Comparison of ENCODE assay signal across 8 mouse cellular contexts in the genomic region with DNA sequence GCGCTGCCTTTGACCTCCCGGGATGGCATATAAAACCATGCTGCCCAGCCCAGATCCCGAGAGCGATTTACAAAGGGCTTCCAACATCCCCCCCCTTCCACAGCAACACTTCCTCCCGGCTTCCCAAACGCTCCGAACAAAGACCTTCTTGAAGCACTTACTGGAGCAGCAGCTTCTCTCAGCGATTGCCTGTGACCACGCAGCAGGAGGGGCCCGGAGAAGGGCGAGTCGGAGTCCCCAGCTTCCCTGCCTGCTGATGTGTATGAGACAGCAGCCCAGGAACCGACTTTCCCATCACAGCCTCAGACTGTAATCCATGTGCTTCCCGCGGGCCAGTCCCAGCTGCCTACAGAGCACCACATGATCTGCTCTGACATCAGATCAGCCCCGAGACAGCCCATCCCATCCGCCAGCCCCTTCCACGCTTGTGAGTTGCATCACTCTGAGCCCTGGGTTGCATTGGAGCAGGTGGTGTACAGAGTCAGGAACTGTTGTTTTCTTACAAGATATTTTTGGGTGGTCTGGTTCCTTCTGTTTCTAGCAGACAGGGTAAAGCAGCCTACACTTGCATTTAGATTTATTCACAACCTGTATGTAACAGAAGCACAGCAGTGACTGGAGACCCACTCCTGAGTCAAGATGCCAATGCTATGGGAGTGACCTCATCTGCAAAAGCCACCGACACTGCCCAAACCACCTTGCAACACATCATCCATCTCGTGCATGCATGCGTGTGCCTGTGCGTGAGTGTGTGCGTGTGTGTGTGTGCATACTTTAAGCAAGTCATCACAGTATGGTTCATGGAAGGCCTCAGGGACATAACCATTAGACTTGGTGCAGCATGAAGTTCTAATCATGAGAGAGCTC.
DNase-seq lines count a peak whose midpoint lies in the region; ATAC-seq and TF ChIP-seq lines count a peak whose summit lies in the region.

No protein-coding gene starts in this region.

- in situ Hi-C loops in CH12.LX (cut with MboI; ENCODE audit: low pct_ligation_motif_present, low pct_unique_long_range_greater_than_20kb, low sequenced_read_pairs) = no loop called here

- H3K4me3 ChIP-seq in CH12.LX (replicated peaks in 1 of 3; ENCODE audit: low read depth in 2 of 3, low read length in 2 of 3, poor library complexity in 1 of 3) = peak overlapping the region; percentile 34 to 62 (median 58)
- peak overlapping the region; percentile 75 for H3K4me3 ChIP-seq in bone marrow macrophage, adult 2 months (ENCODE audit: insufficient read depth, low read length)
- H3K4me3 ChIP-seq in embryonic fibroblast, embryonic 13.5 days (ENCODE audit: insufficient read depth, low read length) = peak overlapping the region; percentile 75
- H3K4me3 ChIP-seq in heart, embryonic 10.5 days = peak overlapping the region; percentile 68
- peak overlapping the region; percentile 51 for H3K4me3 ChIP-seq in liver, embryonic 16.5 days (ENCODE audit: low read depth, low read length)
- H3K4me3 ChIP-seq in neural tube, embryonic 14.5 days (ENCODE audit: low read depth, low read length) = peak overlapping the region; percentile 50

- TF ChIP-seq EP300 in CH12.LX (IDR thresholded peaks at IDR 0.05; ENCODE audit: low read length) = no peak

- TF ChIP-seq CTCF in CH12.LX (conservative IDR thresholded peaks at IDR 0.05 in 1 of 2, IDR thresholded peaks at IDR 0.05 in 1 of 2; ENCODE audit: low read depth in 2 of 2, low read length in 2 of 2) = no peak
- no peak for TF ChIP-seq CTCF in bone marrow macrophage, adult 2 months (IDR thresholded peaks at IDR 0.05; ENCODE audit: low read depth, low read length)
- TF ChIP-seq CTCF in embryonic fibroblast, embryonic 13.5 days (IDR thresholded peaks at IDR 0.05; ENCODE audit: borderline replicate concordance, insufficient read depth, low read length) = no peak

- WGBS in heart, embryonic 10.5 days = 18% methylated on average over 23 of the region's 23 CpGs
- 17% methylated on average over 23 of the region's 23 CpGs for WGBS in liver, embryonic 16.5 days (ENCODE audit: insufficient replicate concordance)
- 14% methylated on average over 23 of the region's 23 CpGs for WGBS in neural tube, embryonic 14.5 days

- no peaks in the 10 kb centered on the region for H3K27me3 ChIP-seq in CH12.LX (replicated peaks)
- H3K27me3 ChIP-seq in heart, embryonic 10.5 days (ENCODE audit: insufficient read depth, poor library complexity, severe bottlenecking) = no peaks in the 10 kb centered on the region
- H3K27me3 ChIP-seq in liver, embryonic 16.5 days (ENCODE audit: control insufficient read depth, insufficient read depth, low read depth, low read length) = no peaks in the 10 kb centered on the region
- no peaks in the 10 kb centered on the region for H3K27me3 ChIP-seq in neural tube, embryonic 14.5 days (ENCODE audit: control insufficient read depth, insufficient read depth, low read length)

- no peaks in the 10 kb centered on the region for H3K9me3 ChIP-seq in CH12.LX (replicated peaks; ENCODE audit: low read length)
- H3K9me3 ChIP-seq in heart, embryonic 10.5 days = no peaks in the 10 kb centered on the region
- H3K9me3 ChIP-seq in liver, embryonic 16.5 days (replicated peaks; ENCODE audit: control insufficient read depth, low read length) = no peaks in the 10 kb centered on the region
- H3K9me3 ChIP-seq in neural tube, embryonic 14.5 days (ENCODE audit: control insufficient read depth, low read length) = no peaks in the 10 kb centered on the region

- peak; percentile 64 for ATAC-seq in liver, embryonic 16.5 days (ENCODE audit: low read depth)
- ATAC-seq in neural tube, embryonic 14.5 days (ENCODE audit: low read depth) = peak; percentile 99

- peak; percentile 49 for DNase-seq in CH12.LX (ENCODE audit: extremely low read depth)
- peak; percentile 88 for DNase-seq in heart, embryonic 10.5 days (ENCODE audit: low spot score)
- DNase-seq in layer of hippocampus, adult 18-20 months (ENCODE audit: low spot score in 2 of 2) = peak; percentile 82 to 92
- peak; percentile 26 for DNase-seq in urinary bladder, postnatal 25 days (ENCODE audit: low spot score)

- peaks cover 6 to 9% of the 10 kb centered on the region in 2 experiments for H3K4me1 ChIP-seq in CH12.LX (ENCODE audit: control insufficient read depth in 1 of 2, insufficient read depth in 2 of 2)
- H3K4me1 ChIP-seq in bone marrow macrophage, adult 2 months (ENCODE audit: control insufficient read depth, insufficient read depth, low read length) = peaks cover 18% of the 10 kb centered on the region
- no peaks in the 10 kb centered on the region for H3K4me1 ChIP-seq in embryonic fibroblast, embryonic 13.5 days (ENCODE audit: control insufficient read depth, insufficient read depth, low read length)
- H3K4me1 ChIP-seq in heart, embryonic 10.5 days = peaks cover 5% of the 10 kb centered on the region; the same call in 1 of the 2 replicates
- H3K4me1 ChIP-seq in liver, embryonic 16.5 days (ENCODE audit: control insufficient read depth, low read depth, low read length) = peaks cover 13% of the 10 kb centered on the region
- peaks cover 22% of the 10 kb centered on the region for H3K4me1 ChIP-seq in neural tube, embryonic 14.5 days (ENCODE audit: control insufficient read depth, insufficient read depth, low read length)

- no peaks in the 10 kb centered on the region for H3K36me3 ChIP-seq in CH12.LX (replicated peaks in 1 of 2; ENCODE audit: control insufficient read depth in 1 of 2, insufficient read depth in 1 of 2, low read length in 1 of 2)
- no peaks in the 10 kb centered on the region for H3K36me3 ChIP-seq in heart, embryonic 10.5 days
- no peaks in the 10 kb centered on the region for H3K36me3 ChIP-seq in liver, embryonic 16.5 days (ENCODE audit: control insufficient read depth, insufficient read depth)
- no peaks in the 10 kb centered on the region for H3K36me3 ChIP-seq in neural tube, embryonic 14.5 days (ENCODE audit: control insufficient read depth, insufficient read depth, low read length)

- peak overlapping the region; percentile 65 for H3K27ac ChIP-seq in CH12.LX (ENCODE audit: insufficient read depth, low read depth)
- H3K27ac ChIP-seq in bone marrow macrophage, adult 2 months (ENCODE audit: insufficient read depth, low read depth, low read length) = peak overlapping the region; percentile 60
- H3K27ac ChIP-seq in embryonic fibroblast, embryonic 13.5 days (ENCODE audit: insufficient read depth, low read length) = peak overlapping the region; percentile 32; the same call in 1 of the 2 replicates
- H3K27ac ChIP-seq in heart, embryonic 10.5 days = peak overlapping the region; percentile 89
- peak overlapping the region; percentile 10; the same call in 1 of the 2 replicates for H3K27ac ChIP-seq in liver, embryonic 16.5 days (ENCODE audit: low read length)
- H3K27ac ChIP-seq in neural tube, embryonic 14.5 days (ENCODE audit: low read depth, low read length) = peak overlapping the region; percentile 94

- peak overlapping the region; percentile 75 for H3K9ac ChIP-seq in CH12.LX (ENCODE audit: insufficient read depth, low read depth)
- peak overlapping the region; percentile 47; the same call in 1 of the 2 replicates for H3K9ac ChIP-seq in liver, embryonic 16.5 days (ENCODE audit: low read depth, low read length)
- peak overlapping the region; percentile 74 for H3K9ac ChIP-seq in neural tube, embryonic 14.5 days (replicated peaks; ENCODE audit: low read depth, low read length)

- dilution Hi-C loops in CH12.LX (cut with MboI; ENCODE audit: extremely low pct_ligation_motif_present, extremely low pct_unique_long_range_greater_than_20kb, low sequenced_read_pairs) = no loop called here

- H3K79me2 ChIP-seq in CH12.LX (replicated peaks; ENCODE audit: control insufficient read depth, extremely low read depth, insufficient read depth, poor library complexity, severe bottlenecking) = peaks cover 5% of the 10 kb centered on the region

- 0 out of 2 replicates have a peak, but pooled peaks have one; percentile 49 for TF ChIP-seq POLR2A in CH12.LX (IDR thresholded peaks at IDR 0.05; ENCODE audit: low read depth, low read length)
- TF ChIP-seq POLR2A in bone marrow macrophage, adult 2 months (IDR thresholded peaks at IDR 0.05; ENCODE audit: borderline replicate concordance, low read depth, low read length) = no peak
- TF ChIP-seq POLR2A in embryonic fibroblast, embryonic 13.5 days (IDR thresholded peaks at IDR 0.05; ENCODE audit: low read depth, low read length) = peak; percentile 91

- H3K4me2 ChIP-seq in CH12.LX (ENCODE audit: insufficient read depth, low read depth, poor library complexity, severe bottlenecking) = peak overlapping the region; percentile 74
- peak overlapping the region; percentile 62 for H3K4me2 ChIP-seq in liver, embryonic 16.5 days (ENCODE audit: low read depth, low read length)
- H3K4me2 ChIP-seq in neural tube, embryonic 14.5 days (ENCODE audit: low read depth, low read length) = peak overlapping the region; percentile 68

- TF ChIP-seq RAD21 in CH12.LX (IDR thresholded peaks at IDR 0.05; ENCODE audit: low read depth, low read length) = no peak

TF ChIP-seq in CH12.LX, 34 proteins besides CTCF, POLR2A, EP300 and RAD21 (continues in another document):
- TF ChIP-seq BHLHE40 (IDR thresholded peaks at IDR 0.05; ENCODE audit: low read depth, low read length) = peak; percentile 47
- TF ChIP-seq MAFK (IDR thresholded peaks at IDR 0.05; ENCODE audit: insufficient replicate concordance, low read length) = no peak
- TF ChIP-seq MXI1 (IDR thresholded peaks at IDR 0.05; ENCODE audit: low read depth, low read length) = peak; percentile 87; the same call in 1 of the 2 replicates
- no peak for TF ChIP-seq E2F4 (IDR thresholded peaks at IDR 0.05; ENCODE audit: insufficient replicate concordance, low read depth, low read length)
- peak; percentile 30 for TF ChIP-seq ETS1 (conservative IDR thresholded peaks at IDR 0.05; ENCODE audit: low read depth, low read length)
- TF ChIP-seq TCF12 (IDR thresholded peaks at IDR 0.05; ENCODE audit: low read depth, low read length) = peak; percentile 53
- peak; percentile 69 for TF ChIP-seq MYC (IDR thresholded peaks at IDR 0.05; ENCODE audit: low read depth, low read length)
- peak; percentile 33; the same call in 1 of the 2 replicates for TF ChIP-seq POLR2AphosphoS2 (IDR thresholded peaks at IDR 0.05; ENCODE audit: low read depth, low read length)
- no peak for TF ChIP-seq RCOR1 (conservative IDR thresholded peaks at IDR 0.05; ENCODE audit: low read depth, low read length)
- no peak for TF ChIP-seq USF2 (conservative IDR thresholded peaks at IDR 0.05; ENCODE audit: low read depth, low read length)
- TF ChIP-seq ZKSCAN1 (IDR thresholded peaks at IDR 0.05; ENCODE audit: borderline replicate concordance, low read depth, low read length) = no peak
- TF ChIP-seq SIN3A (IDR thresholded peaks at IDR 0.05; ENCODE audit: low read length) = peak; percentile 42
- TF ChIP-seq JUND (conservative IDR thresholded peaks at IDR 0.05; ENCODE audit: low read depth, low read length) = no peak
- TF ChIP-seq GABPA (IDR thresholded peaks at IDR 0.05; ENCODE audit: insufficient replicate concordance, low read depth, low read length) = no peak
- no peak; the same call in 1 of the 2 replicates for TF ChIP-seq CHD1 (IDR thresholded peaks at IDR 0.05; ENCODE audit: low read depth, low read length)
- no peak for TF ChIP-seq CHD2 (IDR thresholded peaks at IDR 0.05; ENCODE audit: low read length)
- TF ChIP-seq UBTF (IDR thresholded peaks at IDR 0.05; ENCODE audit: low read depth, low read length) = no peak

Comparison
In these comparisons a context has a peak if more than half of its experiments do, and no peak if none do; other contexts are left out.
1. Peak in every context shown above with its lines: DNase-seq, ATAC-seq, H3K4me3 ChIP-seq and H3K27ac ChIP-seq.
2. DNase-seq: peak in every context shown above with its lines; median percentile 88 in heart, embryonic 10.5 days; 87 in layer of hippocampus, adult 18-20 months; 49 in CH12.LX; 26 in urinary bladder, postnatal 25 days.
3. H3K27ac ChIP-seq: peak in every context shown above with its lines; median percentile 94 in neural tube, embryonic 14.5 days; 89 in heart, embryonic 10.5 days; 65 in CH12.LX; 60 in bone marrow macrophage, adult 2 months; 32 in embryonic fibroblast, embryonic 13.5 days; 10 in liver, embryonic 16.5 days.